Mouse (Mus musculus): ENCODE measurements around the gene Aif1l. TPM values are rescaled to one million over a fixed set of nuclear protein-coding genes. Genes with fewer than 3 reads are reported as not detected.

Aif1l gene
- polyA plus RNA-seq, 1 experiment from 2014 or later = 89.0 TPM

DNA sequence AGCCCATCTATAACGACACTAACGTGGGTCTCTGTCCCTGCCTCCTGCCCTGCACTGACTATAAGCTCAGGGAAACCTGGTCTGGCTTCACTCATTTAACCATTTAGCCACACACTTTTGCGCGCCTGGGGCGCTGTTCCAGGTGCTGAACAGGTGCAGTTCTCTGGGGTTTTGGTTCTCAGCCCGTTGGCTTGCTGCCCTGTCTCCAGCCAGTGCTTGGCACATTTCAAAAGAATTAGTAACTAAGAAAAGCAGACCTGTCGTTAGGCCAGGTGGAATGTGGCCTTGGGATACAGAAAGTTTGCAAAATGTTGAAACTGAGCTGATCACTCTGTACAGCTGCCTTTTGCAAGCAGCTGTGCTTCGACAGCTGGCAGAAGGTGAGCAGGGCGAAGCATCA, 25.1 kb upstream of the Aif1l start:
- 32% methylated on average over 9 of the region's 9 CpGs for WGBS
- H3K4me3 ChIP-seq = no peak overlapping the region
- peaks cover 8% of the 10 kb centered on the region for H3K4me1 ChIP-seq

GRCm38 (mm10) chr2:31925936-31926335, 24.0 kb upstream of the Aif1l start:
- DNase-seq (ENCODE audit: low spot score) = no peak
- Histone ChIP-seq H3K36me3 (replicated peaks) (no peaks in the 10 kb centered on the region), H3K27me3 (replicated peaks; ENCODE audit: low read depth, poor library complexity, severe bottlenecking) (peaks cover 11% of the 10 kb centered on the region; the same call in 1 of the 2 replicates), H3K27ac (replicated peaks) (no peak overlapping the region), H3K4me3 (no peak overlapping the region), H3K9me3 (no peaks in the 10 kb centered on the region), H3K4me1 (peaks cover 13% of the 10 kb centered on the region)
- 66% methylated on average over 4 of the region's 4 CpGs for WGBS

More for the DNA sequence above, 25.1 kb upstream of the Aif1l start:
- no peaks in the 10 kb centered on the region for H3K9me3 ChIP-seq
- H3K27ac ChIP-seq (replicated peaks) = no peak overlapping the region
- DNase-seq (ENCODE audit: low spot score) = peak; percentile 44
- H3K27me3 ChIP-seq (replicated peaks; ENCODE audit: low read depth, poor library complexity, severe bottlenecking) = peaks cover 7% of the 10 kb centered on the region
- no peaks in the 10 kb centered on the region for H3K36me3 ChIP-seq (replicated peaks)

DNA sequence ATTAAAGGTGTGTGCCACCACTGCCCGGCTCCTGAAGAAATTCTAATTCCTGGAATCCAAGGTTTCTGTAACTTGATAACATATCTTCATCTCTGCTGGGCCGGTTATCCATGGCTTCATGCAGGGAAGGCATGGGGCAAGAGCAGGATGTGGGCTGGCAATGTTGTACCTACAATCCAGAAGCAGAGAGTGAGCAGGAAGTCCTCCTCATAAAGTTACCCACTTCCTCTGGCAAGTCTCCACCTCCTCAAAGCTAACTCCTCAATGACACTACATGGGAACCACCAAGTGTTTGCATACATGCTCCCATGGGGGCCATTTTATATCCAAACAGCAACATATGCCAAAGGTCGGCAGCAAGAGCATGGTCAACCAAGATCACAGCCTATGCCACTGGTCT, 20.3 kb upstream of the Aif1l start:
- no peak for DNase-seq (ENCODE audit: low spot score)
- WGBS = 91% methylated on average over 3 of the region's 3 CpGs
- Histone ChIP-seq H3K27ac (replicated peaks) (no peak overlapping the region), H3K9me3 (no peaks in the 10 kb centered on the region), H3K4me3 (no peak overlapping the region), H3K27me3 (replicated peaks; ENCODE audit: low read depth, poor library complexity, severe bottlenecking) (0 out of 2 replicates have a peak, but pooled peaks cover 4% of the 10 kb centered on the region), H3K36me3 (replicated peaks) (no peaks in the 10 kb centered on the region), H3K4me1 (peaks cover 14% of the 10 kb centered on the region)

- Histone ChIP-seq H3K36me3 (replicated peaks) (no peaks in the 10 kb centered on the region), H3K4me1 (peaks cover 23% of the 10 kb centered on the region), H3K4me3 (no peak overlapping the region), H3K27ac (replicated peaks) (no peak overlapping the region), H3K9me3 (no peaks in the 10 kb centered on the region), H3K27me3 (replicated peaks; ENCODE audit: low read depth, poor library complexity, severe bottlenecking) (peaks cover 4% of the 10 kb centered on the region; the same call in 1 of the 2 replicates)
- WGBS = 48% methylated on average over 4 of the region's 4 CpGs
- no peak for DNase-seq (ENCODE audit: low spot score)
These were observed 15.4 kb upstream of the Aif1l start for GRCm38 (mm10) chr2:31934551-31934950.

- H3K4me3 ChIP-seq = no peak overlapping the region
- H3K27me3 ChIP-seq (replicated peaks; ENCODE audit: low read depth, poor library complexity, severe bottlenecking) = peaks cover 4% of the 10 kb centered on the region; the same call in 1 of the 2 replicates
- H3K27ac ChIP-seq (replicated peaks) = no peak overlapping the region
- H3K4me1 ChIP-seq = peaks cover 25% of the 10 kb centered on the region
- H3K36me3 ChIP-seq (replicated peaks) = no peaks in the 10 kb centered on the region
- no peaks in the 10 kb centered on the region for H3K9me3 ChIP-seq
- DNase-seq (ENCODE audit: low spot score) = no peak
- 49% methylated on average over 4 of the region's 4 CpGs for WGBS
These were observed 14.9 kb upstream of the Aif1l start for GRCm38 (mm10) chr2:31935054-31935453.

DNA sequence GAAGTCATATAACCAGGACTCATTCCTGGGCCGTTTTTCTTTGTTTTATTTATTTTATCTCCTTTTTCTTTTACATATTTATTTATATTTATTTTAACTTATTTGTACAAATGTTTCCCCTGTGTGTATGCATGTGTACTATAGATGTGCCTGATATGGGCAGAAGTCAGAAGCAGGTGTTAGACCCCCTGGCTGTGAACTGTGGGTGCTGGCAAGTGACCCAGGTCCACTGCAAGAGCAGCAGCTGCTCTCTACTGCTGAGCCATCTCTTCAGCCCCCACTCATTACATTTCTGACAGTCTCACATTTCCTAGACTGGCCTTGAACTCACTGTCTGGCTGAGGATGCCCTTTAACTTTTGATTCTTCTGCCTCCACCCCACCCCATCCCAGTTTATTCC, 11.6 kb upstream of the Aif1l start:
- DNase-seq (ENCODE audit: low spot score) = no peak
- no peak overlapping the region for H3K27ac ChIP-seq (replicated peaks)
- no peaks in the 10 kb centered on the region for H3K36me3 ChIP-seq (replicated peaks)
- peaks cover 15% of the 10 kb centered on the region for H3K4me1 ChIP-seq
- no peak overlapping the region for H3K4me3 ChIP-seq
- 83% methylated on average over 1 of the region's 1 CpGs for WGBS
- H3K9me3 ChIP-seq = no peaks in the 10 kb centered on the region
- H3K27me3 ChIP-seq (replicated peaks; ENCODE audit: low read depth, poor library complexity, severe bottlenecking) = no peaks in the 10 kb centered on the region; the same call in 1 of the 2 replicates

- no peak overlapping the region for H3K4me3 ChIP-seq
- no peak overlapping the region for H3K27ac ChIP-seq (replicated peaks)
- no peaks in the 10 kb centered on the region for H3K36me3 ChIP-seq (replicated peaks)
- peaks cover 5% of the 10 kb centered on the region; the same call in 1 of the 2 replicates for H3K27me3 ChIP-seq (replicated peaks; ENCODE audit: low read depth, poor library complexity, severe bottlenecking)
- no peaks in the 10 kb centered on the region for H3K9me3 ChIP-seq
- WGBS = 82% methylated on average over 4 of the region's 4 CpGs
- DNase-seq (ENCODE audit: low spot score) = no peak
- H3K4me1 ChIP-seq = 0 out of 2 replicates have a peak, but pooled peaks cover 5% of the 10 kb centered on the region
These were observed 6.9 kb upstream of the Aif1l start for GRCm38 (mm10) chr2:31943011-31943410.

DNA sequence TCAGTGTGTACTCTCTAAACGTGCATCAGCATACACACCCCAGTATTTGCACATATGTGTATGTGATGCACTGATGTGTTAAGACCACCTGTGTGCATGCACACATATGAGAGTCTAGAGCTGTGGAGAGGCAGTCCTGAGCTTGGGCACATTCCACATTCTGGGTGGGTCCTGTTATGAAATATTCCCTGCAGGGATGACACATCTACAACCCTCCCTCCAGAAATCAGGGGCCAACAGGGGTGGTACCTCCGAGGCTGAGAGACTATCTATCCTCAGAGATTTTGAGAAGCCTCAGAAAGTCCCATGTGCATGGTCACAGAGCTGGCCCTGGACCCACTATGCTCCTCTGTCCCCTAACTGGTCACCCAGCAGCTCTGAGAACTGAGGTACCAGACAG, 4.4 kb upstream of the Aif1l start:
- H3K4me1 ChIP-seq = peaks cover 9% of the 10 kb centered on the region
- no peak for DNase-seq (ENCODE audit: low spot score)
- H3K4me3 ChIP-seq = no peak overlapping the region
- 71% methylated on average over 2 of the region's 2 CpGs for WGBS
- peaks cover 23% of the 10 kb centered on the region; the same call in 1 of the 2 replicates for H3K27me3 ChIP-seq (replicated peaks; ENCODE audit: low read depth, poor library complexity, severe bottlenecking)
- H3K27ac ChIP-seq (replicated peaks) = no peak overlapping the region
- no peaks in the 10 kb centered on the region for H3K36me3 ChIP-seq (replicated peaks)
- H3K9me3 ChIP-seq = no peaks in the 10 kb centered on the region

GRCm38 (mm10) chr2:31948392-31948791, 1.5 kb upstream of the Aif1l start:
- Histone ChIP-seq H3K36me3 (replicated peaks) (peaks cover 20% of the 10 kb centered on the region), H3K4me1 (peaks cover 35% of the 10 kb centered on the region), H3K27ac (replicated peaks) (no peak overlapping the region), H3K9me3 (no peaks in the 10 kb centered on the region), H3K27me3 (replicated peaks; ENCODE audit: low read depth, poor library complexity, severe bottlenecking) (peaks cover 25% of the 10 kb centered on the region; the same call in 1 of the 2 replicates), H3K4me3 (no peak overlapping the region)
- no peak for DNase-seq (ENCODE audit: low spot score)
- WGBS = 83% methylated on average over 6 of the region's 6 CpGs

GRCm38 (mm10) chr2:31948801-31949200, 1.1 kb upstream of the Aif1l start:
- Histone ChIP-seq H3K4me1 (peaks cover 38% of the 10 kb centered on the region), H3K27ac (replicated peaks) (no peak overlapping the region), H3K27me3 (replicated peaks; ENCODE audit: low read depth, poor library complexity, severe bottlenecking) (peaks cover 25% of the 10 kb centered on the region; the same call in 1 of the 2 replicates), H3K36me3 (replicated peaks) (peaks cover 24% of the 10 kb centered on the region), H3K9me3 (no peaks in the 10 kb centered on the region), H3K4me3 (no peak overlapping the region)
- 75% methylated on average over 6 of the region's 6 CpGs for WGBS
- no peak for DNase-seq (ENCODE audit: low spot score)

GRCm38 (mm10) chr2:31950966-31951365, 1.0 kb downstream of the Aif1l start:
- peaks cover 44% of the 10 kb centered on the region for H3K36me3 ChIP-seq (replicated peaks)
- no peaks in the 10 kb centered on the region for H3K9me3 ChIP-seq
- peaks cover 46% of the 10 kb centered on the region for H3K4me1 ChIP-seq
- peaks cover 22% of the 10 kb centered on the region; the same call in 1 of the 2 replicates for H3K27me3 ChIP-seq (replicated peaks; ENCODE audit: low read depth, poor library complexity, severe bottlenecking)
- H3K4me3 ChIP-seq = peak overlapping the region; percentile 76
- 26% methylated on average over 9 of the region's 9 CpGs for WGBS
- no peak for DNase-seq (ENCODE audit: low spot score)
- peak overlapping the region; percentile 87 for H3K27ac ChIP-seq (replicated peaks)

DNA sequence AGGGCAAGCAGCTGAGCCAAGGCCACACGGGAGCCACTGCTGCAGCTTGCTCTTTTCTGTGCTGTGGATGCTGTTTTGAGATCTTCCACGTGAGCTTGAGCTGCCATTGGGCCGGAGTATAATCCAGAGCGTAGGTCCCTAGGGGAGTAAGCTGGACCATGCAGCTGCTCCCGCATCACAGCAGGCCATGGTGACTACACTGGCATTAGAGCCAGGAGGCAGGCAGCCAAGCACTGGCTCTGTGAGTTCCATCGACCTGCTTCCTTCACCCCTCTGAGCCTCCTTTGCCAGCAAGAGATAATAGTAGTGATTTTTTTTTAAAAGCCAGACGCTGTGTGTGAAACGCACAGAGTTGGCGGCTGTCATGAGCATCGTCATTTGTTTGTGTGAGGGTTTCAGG, 2.3 kb downstream of the Aif1l start:
- H3K4me1 ChIP-seq = peaks cover 50% of the 10 kb centered on the region
- no peak overlapping the region for H3K4me3 ChIP-seq
- peaks cover 22% of the 10 kb centered on the region; the same call in 1 of the 2 replicates for H3K27me3 ChIP-seq (replicated peaks; ENCODE audit: low read depth, poor library complexity, severe bottlenecking)
- peaks cover 56% of the 10 kb centered on the region for H3K36me3 ChIP-seq (replicated peaks)
- DNase-seq (ENCODE audit: low spot score) = no peak
- WGBS = 93% methylated on average over 10 of the region's 10 CpGs
- H3K27ac ChIP-seq (replicated peaks) = no peak overlapping the region
- no peaks in the 10 kb centered on the region for H3K9me3 ChIP-seq

DNA sequence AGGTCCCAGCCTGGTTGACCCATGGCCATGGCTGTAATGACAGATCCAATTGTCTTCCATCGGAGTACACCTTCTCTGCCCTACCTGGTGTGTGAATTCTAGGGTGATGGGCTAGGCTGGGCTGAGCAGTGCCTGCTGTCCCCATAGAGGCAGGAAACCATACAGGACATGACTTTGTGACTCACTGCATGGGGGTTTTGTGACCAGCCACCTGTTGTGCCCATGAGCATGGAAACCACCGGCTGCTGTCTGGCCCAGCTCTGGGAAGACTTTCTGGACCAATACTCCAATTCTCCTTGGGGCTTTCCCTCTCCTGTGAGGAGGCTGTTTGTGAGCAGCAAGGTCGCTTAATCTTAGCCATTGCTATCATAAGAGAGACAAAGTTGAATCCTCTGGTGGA, 2.8 kb downstream of the Aif1l start:
- 83% methylated on average over 3 of the region's 3 CpGs for WGBS
- no peaks in the 10 kb centered on the region for H3K9me3 ChIP-seq
- H3K4me3 ChIP-seq = no peak overlapping the region
- peaks cover 50% of the 10 kb centered on the region for H3K4me1 ChIP-seq
- H3K27me3 ChIP-seq (replicated peaks; ENCODE audit: low read depth, poor library complexity, severe bottlenecking) = peaks cover 22% of the 10 kb centered on the region; the same call in 1 of the 2 replicates
- DNase-seq (ENCODE audit: low spot score) = no peak
- peaks cover 61% of the 10 kb centered on the region for H3K36me3 ChIP-seq (replicated peaks)
- H3K27ac ChIP-seq (replicated peaks) = no peak overlapping the region

All from embryonic facial prominence, embryonic 10.5 days (tissue).